Mouse (Mus musculus) kidney, postnatal 0 days (tissue): ENCODE data around the gene Sh2b2. TPM values are rescaled to one million over a fixed set of nuclear protein-coding genes. Genes with fewer than 3 reads are reported as not detected.

Source experiments
- ATAC-seq: fragments of 200-750 bp; cut with Nextera tagmentation; replicated peaks from 2 replicates; pipeline ENCODE4 v1.8.0; 2017; ENCODE audit warnings: low read depth, moderate number of reproducible peaks, moderate TSS enrichment, moderate library complexity; ENCODE audit not compliant: low FRiP score
- DNase-seq: peaks from one replicate; pipeline ENCODE4 v3.0.0-alpha.2; 2016; ENCODE audit warnings: low spot score
- H3K27ac ChIP-seq: fragments of 300-500 bp; sonication (generic); 2 replicates; pipeline ENCODE4 v1.5.1; 2014; ENCODE audit warnings: mild to moderate bottlenecking
- H3K27me3 ChIP-seq: fragments of 300-500 bp; sonication (generic); 2 replicates; pipeline ENCODE4 v1.6.1; 2014; ENCODE audit warnings: low read length, mixed read lengths; ENCODE audit not compliant: insufficient read depth
- H3K36me3 ChIP-seq: fragments of 300-500 bp; sonication (generic); 2 replicates; pipeline ENCODE4 v1.6.1; 2014; ENCODE audit warnings: low read length, mixed read lengths; ENCODE audit not compliant: insufficient read depth
- H3K4me1 ChIP-seq: fragments of 300-500 bp; sonication (generic); replicated peaks from 2 replicates; pipeline ENCODE4 v1.6.1; 2014; ENCODE audit warnings: antibody characterized with exemption, low read length, mixed read lengths; ENCODE audit not compliant: insufficient read depth
- H3K4me2 ChIP-seq: fragments of 300-500 bp; sonication (generic); 2 replicates; pipeline ENCODE4 v1.6.1; 2014; ENCODE audit warnings: mild to moderate bottlenecking, low read length, moderate library complexity, mixed read lengths
- H3K4me3 ChIP-seq: fragments of 300-500 bp; sonication (generic); replicated peaks from 2 replicates; pipeline ENCODE4 v1.5.1; 2014; ENCODE audit warnings: low read depth, low read length
- H3K9ac ChIP-seq: fragments of 300-500 bp; sonication (generic); 2 replicates; pipeline ENCODE4 v1.6.1; 2014; ENCODE audit warnings: low read depth, low read length
- H3K9me3 ChIP-seq: fragments of 300-500 bp; sonication (generic); replicated peaks from 2 replicates; pipeline ENCODE4 v1.6.1; 2016; ENCODE audit warnings: low read length, inconsistent platforms, mixed read lengths
- CTCF ChIP-seq: IDR thresholded peaks from 2 replicates; pipeline ENCODE4 v1.5.1; 2016; ENCODE audit warnings: antibody characterized with exemption, low read depth, mild to moderate bottlenecking, moderate library complexity
- WGBS: fragments of 180-500 bp; shearing (Covaris S2); extraction: QIAGEN DNeasy Blood & Tissue Kit; methylation state at CpG from one replicate; pipeline ENCODE4 v1.1.7; 2014; 5-methylcytosine and 5-hydroxymethylcytosine counted together
- polyA plus RNA-seq: library from polyadenylated mRNA; unstranded; fragments of >200 nt; fragmentation: Nextera tagmentation; extraction: Ambion mirVana; gene quantifications from 2 replicates; pipeline ENCODE4 v1.2.1, GENCODE M21; 2015

Gene Sh2b2
- 3.1 and 4.1 TPM in 2 replicates for polyA plus RNA-seq

DNA sequence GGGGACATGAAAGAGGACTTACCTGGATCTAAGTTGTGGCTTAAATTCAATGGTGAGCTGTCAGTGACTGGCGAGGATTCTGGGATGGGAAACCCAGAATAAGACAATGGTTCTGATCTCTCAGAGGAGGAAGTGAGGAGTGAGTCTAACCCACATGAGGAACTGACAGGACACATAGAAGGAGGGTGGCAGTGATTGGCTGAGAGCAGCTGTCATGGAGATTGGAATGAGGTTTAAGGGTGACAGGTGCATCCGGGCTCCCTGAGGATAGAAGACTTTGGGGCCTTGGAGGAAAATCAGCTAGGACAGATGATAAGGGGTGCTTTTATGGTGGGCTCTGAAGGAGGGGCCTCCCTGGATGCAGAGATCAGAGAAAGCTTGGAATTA is at the start of gene Sh2b2:
TSS of gene Sh2b2 (minus strand) at position 105 of the 387 bp plus-strand sequence.
- no peaks in the 10 kb centered on the region for H3K36me3 ChIP-seq
- H3K4me3 ChIP-seq: peak within 1 kb of the TSS; percentile 82
- H3K9me3 ChIP-seq: no peaks in the 10 kb centered on the region
- peak within 1 kb of the TSS; percentile 98 for H3K4me2 ChIP-seq
- no peak for ATAC-seq
- 92% methylated on average over 2 of the region's 2 CpGs for WGBS
- DNase-seq: no peak
- H3K4me1 ChIP-seq: peaks cover 4% of the 10 kb centered on the region; the same call in 1 of the 2 replicates
- H3K27me3 ChIP-seq: no peaks in the 10 kb centered on the region
- H3K27ac ChIP-seq: peak within 1 kb of the TSS; percentile 83; the same call in 1 of the 2 replicates
- no peak for TF ChIP-seq CTCF
- no peak within 1 kb of the TSS for H3K9ac ChIP-seq

DNA sequence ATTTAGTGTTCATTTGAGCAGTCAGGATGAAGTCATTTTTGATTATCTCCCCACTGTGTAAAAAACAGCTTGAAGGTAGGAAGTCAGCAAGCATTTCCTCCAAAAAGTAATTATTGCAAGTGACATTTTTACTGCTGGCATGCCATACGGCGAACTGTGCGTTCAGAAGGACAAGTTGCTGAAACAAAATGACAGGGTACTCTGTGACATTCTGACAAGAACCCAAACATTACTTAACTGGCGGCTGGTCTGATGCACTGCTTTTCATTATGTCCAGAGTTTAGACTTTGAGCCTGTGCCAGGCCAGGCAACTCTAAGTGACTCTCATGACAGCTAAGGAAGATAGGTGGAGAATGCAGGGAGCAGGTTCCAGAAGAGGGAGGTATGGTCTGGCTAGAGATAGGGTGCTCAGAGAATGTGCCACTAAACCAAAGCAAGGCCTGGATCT is 46.6 kb upstream of the Sh2b2 start:
- H3K9me3 ChIP-seq: no peaks in the 10 kb centered on the region
- H3K4me2 ChIP-seq: no peak overlapping the region
- H3K27ac ChIP-seq: no peak overlapping the region
- DNase-seq (no peak), ATAC-seq (no peak)
- no peak overlapping the region for H3K9ac ChIP-seq
- no peak overlapping the region for H3K4me3 ChIP-seq
- no peaks in the 10 kb centered on the region for H3K27me3 ChIP-seq
- WGBS: 70% methylated on average over 4 of the region's 4 CpGs
- H3K4me1 ChIP-seq: no peaks in the 10 kb centered on the region
- H3K36me3 ChIP-seq: peaks cover 20% of the 10 kb centered on the region
- TF ChIP-seq CTCF: no peak

DNA sequence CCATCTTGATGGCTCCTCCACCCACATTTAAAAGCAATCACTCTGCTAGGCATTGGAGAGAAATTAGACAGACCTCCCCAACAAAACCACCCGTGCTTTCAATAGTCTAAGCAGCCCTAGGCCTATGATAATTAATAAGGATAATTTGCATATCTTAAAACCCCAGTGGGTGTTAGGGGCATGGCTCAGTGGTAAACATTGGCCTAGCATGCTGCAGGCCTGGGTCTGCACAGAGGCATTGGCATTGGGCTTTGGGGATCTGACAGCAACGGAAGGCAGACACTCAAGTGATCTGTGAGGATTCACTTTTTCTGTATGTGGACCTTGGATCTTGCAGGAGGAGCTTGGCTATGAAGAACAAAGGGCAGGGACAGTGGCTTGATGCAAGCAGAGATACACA is 46.0 kb upstream of the Sh2b2 start:
- 82% methylated on average over 2 of the region's 2 CpGs for WGBS
- Histone ChIP-seq H3K9ac (no peak overlapping the region), H3K4me3 (no peak overlapping the region), H3K4me1 (no peaks in the 10 kb centered on the region), H3K36me3 (peaks cover 22% of the 10 kb centered on the region), H3K27me3 (no peaks in the 10 kb centered on the region), H3K4me2 (no peak overlapping the region), H3K27ac (no peak overlapping the region), H3K9me3 (no peaks in the 10 kb centered on the region)
- ATAC-seq (no peak), DNase-seq (no peak)
- no peak for TF ChIP-seq CTCF

DNA sequence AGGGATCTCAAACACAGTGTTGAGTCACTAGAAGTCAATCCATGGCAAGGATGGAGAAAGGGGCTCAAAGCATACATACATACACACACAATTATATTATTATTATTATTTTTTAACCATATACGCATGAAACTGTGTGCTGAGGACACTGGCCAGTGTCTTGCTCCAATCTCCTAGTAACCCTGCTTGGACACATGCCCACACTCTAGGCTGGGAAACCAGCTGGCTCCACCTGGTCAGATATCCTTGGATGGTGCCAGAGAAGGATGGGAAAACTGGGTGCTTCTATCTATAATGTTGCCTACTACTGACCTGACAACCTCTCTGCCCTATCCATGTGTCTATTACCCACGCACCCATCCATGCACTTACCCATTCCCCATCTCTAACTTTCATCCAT is 45.2 kb upstream of the Sh2b2 start:
- ATAC-seq: no peak
- WGBS: 93% methylated on average over 2 of the region's 2 CpGs
- no peak for TF ChIP-seq CTCF
- Histone ChIP-seq H3K4me1 (no peaks in the 10 kb centered on the region), H3K9me3 (no peaks in the 10 kb centered on the region), H3K27ac (no peak overlapping the region), H3K4me3 (no peak overlapping the region), H3K9ac (no peak overlapping the region), H3K36me3 (peaks cover 22% of the 10 kb centered on the region; the same call in 1 of the 2 replicates), H3K27me3 (no peaks in the 10 kb centered on the region), H3K4me2 (no peak overlapping the region)
- DNase-seq: no peak

DNA sequence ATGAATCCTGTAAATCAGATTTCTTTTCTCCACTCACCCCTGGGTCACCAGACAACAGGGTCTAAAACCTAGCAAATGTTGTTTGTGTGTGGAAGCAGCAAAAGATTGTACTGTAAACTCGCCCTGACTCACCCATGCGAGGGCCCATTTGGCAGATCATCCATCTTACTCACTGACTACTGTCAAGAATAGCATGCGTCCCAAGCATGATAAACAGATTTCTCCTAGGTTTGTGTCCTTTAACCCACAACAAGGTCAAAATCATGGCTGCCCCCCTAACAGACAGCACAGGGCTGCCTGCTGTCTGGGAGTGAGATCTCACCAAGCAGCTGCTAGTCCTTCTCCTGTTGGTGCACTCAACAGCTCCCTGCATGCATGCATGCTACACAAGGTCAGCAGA is 43.4 kb upstream of the Sh2b2 start:
- Histone ChIP-seq H3K27ac (no peak overlapping the region), H3K4me2 (no peak overlapping the region), H3K4me3 (no peak overlapping the region), H3K36me3 (peaks cover 30% of the 10 kb centered on the region), H3K27me3 (no peaks in the 10 kb centered on the region), H3K4me1 (no peaks in the 10 kb centered on the region), H3K9ac (no peak overlapping the region), H3K9me3 (no peaks in the 10 kb centered on the region)
- WGBS: 68% methylated on average over 3 of the region's 3 CpGs
- DNase-seq: no peak
- no peak for ATAC-seq
- no peak for TF ChIP-seq CTCF

DNA sequence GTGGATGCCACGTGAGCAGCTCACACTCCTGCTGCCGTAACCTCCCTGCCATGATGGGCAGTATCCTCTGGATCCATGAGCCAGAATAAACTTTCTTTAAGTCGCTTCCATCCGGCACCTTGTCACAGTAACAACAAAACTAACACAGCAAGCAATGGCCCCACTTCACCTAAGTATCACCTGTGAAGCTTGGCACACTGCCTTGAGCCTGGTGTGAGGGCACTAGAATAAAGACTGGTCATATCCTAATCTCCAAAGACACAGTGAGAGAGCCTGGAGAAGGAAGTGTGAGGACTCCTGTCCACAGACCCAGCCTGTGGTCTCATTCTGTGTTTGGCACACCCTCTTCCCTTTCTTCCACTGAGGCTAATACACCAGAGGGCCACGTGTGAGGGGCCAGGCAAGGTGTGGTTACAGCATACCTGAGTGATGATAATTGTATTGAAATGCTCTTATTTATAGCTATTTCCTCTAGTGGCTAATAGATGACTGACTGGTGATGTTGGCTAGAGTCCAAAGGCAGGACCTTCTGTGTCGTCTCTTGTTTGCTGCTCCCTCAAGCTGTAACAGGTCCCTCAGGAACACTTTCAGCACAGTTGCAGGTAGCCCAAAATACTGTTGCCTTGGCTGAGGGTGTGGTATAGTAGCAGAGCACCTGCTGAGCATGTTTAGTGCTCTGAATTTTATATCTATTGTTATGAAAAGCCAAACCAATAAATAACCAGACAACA is 42.2 kb upstream of the Sh2b2 start:
- Histone ChIP-seq H3K9me3 (no peaks in the 10 kb centered on the region), H3K36me3 (peaks cover 34% of the 10 kb centered on the region), H3K4me3 (no peak overlapping the region), H3K4me1 (no peaks in the 10 kb centered on the region), H3K4me2 (no peak overlapping the region), H3K27ac (no peak overlapping the region), H3K9ac (no peak overlapping the region), H3K27me3 (no peaks in the 10 kb centered on the region)
- TF ChIP-seq CTCF: no peak
- DNase-seq (no peak), ATAC-seq (no peak)
- 80% methylated on average over 6 of the region's 6 CpGs for whole genome bisulfite sequencing
